Mouse (Mus musculus) erythroblast, embryonic 14.5 days (primary cell): ENCODE results near the gene Peli2.

ENCODE experiments used
- GATA1 ChIP-seq: IDR thresholded peaks from 2 replicates; pipeline ENCODE4 v1.6.1; 2012; ENCODE audit warnings: low read length, inconsistent platforms, mixed read lengths
- TAL1 ChIP-seq: IDR thresholded peaks from 3 replicates; pipeline ENCODE4 v1.6.1; 2012; ENCODE audit warnings: low read length, inconsistent platforms, mixed read lengths

DNA sequence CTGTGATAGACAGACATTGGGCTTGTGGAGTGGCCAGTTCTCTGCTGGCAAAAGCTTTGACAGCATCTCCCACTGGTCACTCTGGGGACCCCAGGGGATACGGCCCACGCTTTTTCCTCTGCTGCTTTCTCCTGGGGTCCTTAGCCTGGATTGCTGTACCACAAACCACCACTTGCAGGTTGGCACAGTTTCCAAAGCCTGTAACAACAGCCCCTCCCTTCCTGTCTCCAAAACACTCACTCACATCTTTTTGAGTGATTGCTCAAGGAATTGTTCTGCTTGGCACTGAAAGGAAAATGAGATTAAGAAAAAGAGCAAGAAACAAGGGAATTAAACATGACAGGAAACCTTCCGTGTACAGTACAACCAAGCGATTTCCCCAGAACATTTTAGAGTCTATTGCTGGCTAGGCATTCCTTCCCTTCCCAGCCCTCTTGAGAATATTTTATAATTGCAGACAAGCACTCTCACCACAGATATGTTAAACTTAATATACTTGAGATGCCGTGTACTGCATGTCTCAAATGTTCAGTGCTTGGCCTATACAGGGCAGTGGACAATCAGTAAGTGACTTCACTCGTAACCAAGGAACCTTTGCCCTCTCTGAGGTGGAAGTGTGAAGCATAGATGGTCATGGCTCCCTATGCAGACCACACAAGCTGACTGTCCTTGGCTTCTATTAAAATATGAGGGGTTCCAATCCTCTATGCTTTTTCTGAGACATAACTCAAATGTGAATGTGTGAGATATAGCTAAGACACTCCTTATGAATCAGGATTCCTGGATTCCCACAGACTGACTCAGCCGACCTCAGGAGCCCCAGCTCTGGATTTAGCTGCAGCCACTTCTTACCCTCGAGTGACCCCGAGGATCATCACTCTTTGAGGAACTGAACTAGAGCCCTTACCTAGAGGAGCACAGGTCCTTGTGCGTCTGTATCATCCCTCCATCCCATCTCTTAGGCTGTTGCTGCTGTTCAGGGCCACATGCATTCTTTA, 169.3 kb downstream of the Peli2 start:
- no peak for TF ChIP-seq GATA1
- TF ChIP-seq TAL1 = no peak
